Mouse (Mus musculus) small intestine, adult 2 months (tissue): ENCODE results near the gene Cct8l1.

Experiments used
- CTCF ChIP-seq: fragments of 200-500 bp; IDR thresholded peaks from 2 replicates; pipeline ENCODE4 v1.5.1; 2012; ENCODE audit warnings: low read depth, mild to moderate bottlenecking, control low read depth, inconsistent platforms, low read length, moderate library complexity, mixed read lengths; ENCODE audit not compliant: insufficient replicate concordance, insufficient read length; ENCODE audit errors: extremely low read depth
- POLR2A ChIP-seq: fragments of 200-500 bp; IDR thresholded peaks from 2 replicates; pipeline ENCODE4 v1.6.1; 2012; ENCODE audit warnings: low read depth, mild to moderate bottlenecking, control low read depth, inconsistent platforms, low read length, moderate library complexity

DNA sequence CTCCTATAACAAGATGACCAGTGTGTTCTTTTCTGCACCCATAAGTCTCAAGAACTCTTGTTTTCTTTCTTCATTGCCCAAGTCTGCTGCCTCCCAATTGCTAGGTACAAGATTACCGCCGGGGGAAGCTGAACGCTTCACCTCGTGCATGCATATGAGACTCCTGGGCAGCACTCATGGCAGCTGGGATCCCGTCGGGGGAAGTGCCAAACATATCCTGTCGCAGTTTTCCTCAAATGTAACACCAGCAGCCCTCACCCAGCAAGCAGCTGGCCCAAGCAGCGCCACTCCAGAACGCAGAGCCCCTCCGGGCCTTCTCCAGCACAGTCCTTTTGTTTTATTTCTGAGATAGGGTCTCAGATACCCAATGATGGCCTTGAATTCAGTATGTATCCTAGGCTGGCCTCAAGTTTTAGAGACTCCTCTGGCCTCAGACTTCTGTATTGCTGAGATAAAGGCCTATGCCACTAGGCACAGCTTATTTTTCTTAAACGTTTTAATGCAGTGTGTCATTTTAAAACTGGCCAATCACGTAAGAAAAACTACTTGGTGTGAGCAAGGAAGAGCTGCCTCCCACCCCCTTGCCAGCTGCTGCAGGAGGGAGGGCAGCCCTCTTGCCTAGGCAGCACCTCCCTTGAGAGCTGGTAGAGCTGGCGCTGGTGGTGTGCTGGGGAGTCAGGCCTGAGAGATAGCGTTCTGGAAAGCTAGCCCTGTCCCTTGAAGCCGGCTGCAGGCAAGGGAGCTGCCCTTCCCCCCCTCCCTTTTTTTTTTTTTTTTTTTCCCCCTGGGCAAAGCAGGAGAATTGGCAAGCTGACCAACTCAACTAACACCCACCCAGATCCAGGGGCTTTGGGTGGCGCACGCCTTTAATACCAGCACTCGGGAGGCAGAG is 16.6 kb downstream of the Cct8l1 start:
- no peak for TF ChIP-seq CTCF
- no peak for TF ChIP-seq POLR2A
